Mouse (Mus musculus): ENCODE data around the gene Mageb16. TPM values are rescaled to one million over a fixed set of nuclear protein-coding genes. Genes with fewer than 3 reads are reported as not detected.

Mageb16 gene
- total RNA-seq (2017): not detected in 2 replicates

GRCm38 (mm10) chrX:79671411-79671810, at the start of gene Mageb16:
Gene Mageb16, minus strand, starts transcription at chrX:79671435.
- ATAC-seq (replicated peaks in 1 of 2; ENCODE audit: insufficient read depth in 1 of 2, low FRiP score in 2 of 2, low TSS enrichment in 1 of 2, low read depth in 1 of 2, poor library complexity in 2 of 2, severe bottlenecking in 2 of 2): no peak

GRCm38 (mm10) chrX:79651091-79651490, 20.1 kb downstream of the Mageb16 start:
- no peak for ATAC-seq (replicated peaks in 1 of 2; ENCODE audit: insufficient read depth in 1 of 2, low FRiP score in 2 of 2, low TSS enrichment in 1 of 2, low read depth in 1 of 2, poor library complexity in 2 of 2, severe bottlenecking in 2 of 2)

GRCm38 (mm10) chrX:79635396-79635795, 35.8 kb downstream of the Mageb16 start:
- ATAC-seq (replicated peaks in 1 of 2; ENCODE audit: insufficient read depth in 1 of 2, low FRiP score in 2 of 2, low TSS enrichment in 1 of 2, low read depth in 1 of 2, poor library complexity in 2 of 2, severe bottlenecking in 2 of 2): no peak

GRCm38 (mm10) chrX:79606462-79606861, 64.8 kb downstream of the Mageb16 start:
- ATAC-seq (replicated peaks in 1 of 2; ENCODE audit: insufficient read depth in 1 of 2, low FRiP score in 2 of 2, low TSS enrichment in 1 of 2, low read depth in 1 of 2, poor library complexity in 2 of 2, severe bottlenecking in 2 of 2): no peak

Other genes starting within 250 kb of the Mageb16 start
- 2.0 and 5.0 TPM in 2 replicates for gene Gm7173, start 154.2 kb downstream of the Mageb16 start, total RNA-seq (2017)

Measured in hematopoietic stem cell, adult 5-6 weeks (primary cell).